Mouse (Mus musculus) heart, adult 2 months (tissue): ENCODE data around the gene Eya4.

ENCODE experiments used
- CTCF ChIP-seq: fragments of 200-600 bp; IDR thresholded peaks from 2 replicates; pipeline ENCODE4 v1.8.1; 2022; ENCODE audit warnings: antibody characterized with exemption, mild to moderate bottlenecking, moderate library complexity
- EP300 ChIP-seq: fragments of 200-500 bp; IDR thresholded peaks from 2 replicates; pipeline ENCODE4 v1.6.1; 2011; ENCODE audit warnings: low read depth, low read length, control low read depth; ENCODE audit not compliant: insufficient read depth
- POLR2A ChIP-seq: fragments of 200-500 bp; IDR thresholded peaks from 2 replicates; pipeline ENCODE4 v1.6.1; 2011; ENCODE audit warnings: mild to moderate bottlenecking, low read depth, low read length, control low read depth; ENCODE audit not compliant: insufficient read depth

DNA sequence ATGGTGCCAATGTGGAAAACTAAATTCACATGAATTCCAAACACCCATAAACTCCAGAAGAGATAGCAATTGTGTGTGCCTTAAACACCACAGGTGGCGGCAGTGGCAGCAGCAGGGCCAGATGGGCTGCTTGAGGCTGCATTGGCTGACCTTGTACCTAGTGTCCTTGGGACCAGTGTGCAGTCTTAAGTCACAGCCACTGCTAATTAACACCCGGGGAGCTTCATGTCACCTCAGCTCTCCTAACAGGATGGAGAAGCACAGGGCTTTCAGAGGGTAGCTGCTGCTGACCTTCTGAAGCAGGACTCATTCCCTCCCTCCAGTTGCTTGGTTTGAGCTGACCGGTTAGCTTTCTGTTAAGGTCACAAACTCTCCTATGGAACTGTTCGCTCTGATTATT, 242.5 kb downstream of the Eya4 start:
- TF ChIP-seq EP300: no peak
- no peak for TF ChIP-seq CTCF
- no peak for TF ChIP-seq POLR2A
